Mouse (Mus musculus): ENCODE results near the gene Spaca4. TPM values are rescaled to one million over a fixed set of nuclear protein-coding genes. Genes with fewer than 3 reads are reported as not detected.

The Spaca4 gene
- total and polyA plus RNA-seq, 3 experiments, result 0.38 TPM; not detected in 2

- H3K79me2 ChIP-seq (ENCODE audit: control insufficient read depth, insufficient read depth, low read length, poor library complexity), result no peaks in the 10 kb centered on the region
- no peak overlapping the region for H3K27ac ChIP-seq (ENCODE audit: control insufficient read depth, low read depth, low read length)
- H3K9ac ChIP-seq (ENCODE audit: control insufficient read depth, low read depth, low read length, poor library complexity, severe bottlenecking), result no peak overlapping the region
- no peaks in the 10 kb centered on the region for H3K4me1 ChIP-seq (ENCODE audit: control insufficient read depth in 1 of 2, insufficient read depth in 2 of 2, low read length in 2 of 2)
- no peak overlapping the region for H3K4me3 ChIP-seq (ENCODE audit: control insufficient read depth in 1 of 2, insufficient read depth in 1 of 2, low read depth in 2 of 2, low read length in 2 of 2)
- no peaks in the 10 kb centered on the region for H3K9me3 ChIP-seq (replicated peaks; ENCODE audit: insufficient read depth, low read length)
- no peaks in the 10 kb centered on the region for H3K27me3 ChIP-seq (ENCODE audit: control insufficient read depth in 1 of 2, insufficient read depth in 2 of 2, low read length in 2 of 2)
- DNase-seq (ENCODE audit: low read depth, low spot score), result no peak
- H3K36me3 ChIP-seq (ENCODE audit: control insufficient read depth in 1 of 2, insufficient read depth in 2 of 2, low read length in 2 of 2), result no peaks in the 10 kb centered on the region
- no peak for TF ChIP-seq TAL1 (IDR thresholded peaks at IDR 0.05; ENCODE audit: low read length)
- no peak for TF ChIP-seq POLR2AphosphoS5 (IDR thresholded peaks at IDR 0.05; ENCODE audit: borderline replicate concordance, low read depth, low read length)
- TF ChIP-seq E2F4 (IDR thresholded peaks at IDR 0.05; ENCODE audit: borderline replicate concordance, low read depth, low read length), result no peak
- TF ChIP-seq RCOR1 (IDR thresholded peaks at IDR 0.05; ENCODE audit: low read depth, low read length), result no peak
- no peak for TF ChIP-seq ZMIZ1 (IDR thresholded peaks at IDR 0.05; ENCODE audit: low read depth, low read length)
- TF ChIP-seq ZC3H11A (IDR thresholded peaks at IDR 0.05; ENCODE audit: low read depth, low read length), result no peak
- no peak for TF ChIP-seq CTCF (IDR thresholded peaks at IDR 0.05 in 2 of 3, conservative IDR thresholded peaks at IDR 0.05 in 1 of 3; ENCODE audit: control insufficient read depth in 1 of 3, insufficient read depth in 1 of 3, low read depth in 2 of 3, low read length in 3 of 3, poor library complexity in 1 of 3, severe bottlenecking in 1 of 3)
- no peak for TF ChIP-seq ZKSCAN1 (IDR thresholded peaks at IDR 0.05; ENCODE audit: low read depth, low read length)
- no peak for TF ChIP-seq GABPA (IDR thresholded peaks at IDR 0.05; ENCODE audit: low read depth, low read length)
- no peak for TF ChIP-seq EP300 (IDR thresholded peaks at IDR 0.05; ENCODE audit: low read depth in 1 of 2, low read length in 2 of 2)
- no peak for TF ChIP-seq CHD2 (IDR thresholded peaks at IDR 0.05; ENCODE audit: low read length)
- no peak for TF ChIP-seq ZNF384 (IDR thresholded peaks at IDR 0.05; ENCODE audit: low read depth, low read length)
- TF ChIP-seq BHLHE40 (IDR thresholded peaks at IDR 0.05; ENCODE audit: borderline replicate concordance, low read depth, low read length), result no peak
- TF ChIP-seq UBTF (IDR thresholded peaks at IDR 0.05; ENCODE audit: borderline replicate concordance, insufficient read depth, low read depth, low read length), result no peak
- no peak for TF ChIP-seq USF2 (IDR thresholded peaks at IDR 0.05; ENCODE audit: borderline replicate concordance in 1 of 2, insufficient read depth in 1 of 2, low read depth in 1 of 2, low read length in 2 of 2)
- no peak for TF ChIP-seq MYB (IDR thresholded peaks at IDR 0.05; ENCODE audit: low read depth, low read length)
- no peak for TF ChIP-seq POLR2AphosphoS2 (IDR thresholded peaks at IDR 0.05; ENCODE audit: low read length)
- TF ChIP-seq USF1 (IDR thresholded peaks at IDR 0.05; ENCODE audit: low read depth, low read length), result no peak
Measured at GRCm38 (mm10) chr7:45727625-45728024, 2.0 kb upstream of the Spaca4 start.

GRCm38 (mm10) chr7:45726419-45726818, 806 bp upstream of the Spaca4 start:
- Histone ChIP-seq H3K9me3 (replicated peaks; ENCODE audit: insufficient read depth, low read length) (no peaks in the 10 kb centered on the region), H3K36me3 (ENCODE audit: control insufficient read depth in 1 of 2, insufficient read depth in 2 of 2, low read length in 2 of 2) (no peaks in the 10 kb centered on the region), H3K27me3 (ENCODE audit: control insufficient read depth in 1 of 2, insufficient read depth in 2 of 2, low read length in 2 of 2) (no peaks in the 10 kb centered on the region), H3K4me1 (ENCODE audit: control insufficient read depth in 1 of 2, insufficient read depth in 2 of 2, low read length in 2 of 2) (no peaks in the 10 kb centered on the region), H3K79me2 (ENCODE audit: control insufficient read depth, insufficient read depth, low read length, poor library complexity) (no peaks in the 10 kb centered on the region), H3K27ac (ENCODE audit: control insufficient read depth, low read depth, low read length) (no peak overlapping the region), H3K9ac (ENCODE audit: control insufficient read depth, low read depth, low read length, poor library complexity, severe bottlenecking) (no peak overlapping the region), H3K4me3 (ENCODE audit: control insufficient read depth in 1 of 2, insufficient read depth in 1 of 2, low read depth in 2 of 2, low read length in 2 of 2) (no peak overlapping the region)
- TF ChIP-seq CHD2 (IDR thresholded peaks at IDR 0.05; ENCODE audit: low read length), result no peak
- no peak for TF ChIP-seq NRF1 (IDR thresholded peaks at IDR 0.05; ENCODE audit: insufficient read depth, low read depth, low read length, poor library complexity, severe bottlenecking)
- no peak for TF ChIP-seq TAL1 (IDR thresholded peaks at IDR 0.05; ENCODE audit: low read length)
- no peak for TF ChIP-seq ZMIZ1 (IDR thresholded peaks at IDR 0.05; ENCODE audit: low read depth, low read length)
- no peak for TF ChIP-seq POLR2AphosphoS5 (IDR thresholded peaks at IDR 0.05; ENCODE audit: borderline replicate concordance, low read depth, low read length)
- no peak for TF ChIP-seq RAD21 (IDR thresholded peaks at IDR 0.05; ENCODE audit: low read depth, low read length)
- no peak for TF ChIP-seq ZC3H11A (IDR thresholded peaks at IDR 0.05; ENCODE audit: low read depth, low read length)
- TF ChIP-seq TBP (IDR thresholded peaks at IDR 0.05; ENCODE audit: low read depth, low read length), result no peak
- TF ChIP-seq USF1 (IDR thresholded peaks at IDR 0.05; ENCODE audit: low read depth, low read length), result no peak
- TF ChIP-seq RCOR1 (IDR thresholded peaks at IDR 0.05; ENCODE audit: low read depth, low read length), result no peak
- TF ChIP-seq E2F4 (IDR thresholded peaks at IDR 0.05; ENCODE audit: borderline replicate concordance, low read depth, low read length), result no peak
- TF ChIP-seq MEF2A (IDR thresholded peaks at IDR 0.05; ENCODE audit: extremely low read depth, insufficient replicate concordance, low read depth, low read length, poor library complexity, severe bottlenecking), result no peak
- no peak for TF ChIP-seq HCFC1 (IDR thresholded peaks at IDR 0.05; ENCODE audit: low read depth, low read length)
- TF ChIP-seq ZNF384 (IDR thresholded peaks at IDR 0.05; ENCODE audit: low read depth, low read length), result no peak
- TF ChIP-seq NELFE (IDR thresholded peaks at IDR 0.05; ENCODE audit: low read depth, low read length), result no peak
- TF ChIP-seq BHLHE40 (IDR thresholded peaks at IDR 0.05; ENCODE audit: borderline replicate concordance, low read depth, low read length), result no peak
- no peak for DNase-seq (ENCODE audit: low read depth, low spot score)

Data from MEL (cell line).